Mouse (Mus musculus): ENCODE measurements at regions not wholly inside any gene's neighbourhood (a gene's known extent, or its start where the extent isn't known, plus 50 kb on each side); places are given as distances from the start of the nearest gene placed in this dataset.

- Histone ChIP-seq H3K9ac (ENCODE audit: low read length) (no peak overlapping the region), H3K9me3 (ENCODE audit: control insufficient read depth, low read length) (no peaks in the 10 kb centered on the region), H3K27me3 (ENCODE audit: control insufficient read depth, insufficient read depth, low read length) (no peaks in the 10 kb centered on the region), H3K4me1 (replicated peaks; ENCODE audit: control insufficient read depth, insufficient read depth) (no peaks in the 10 kb centered on the region), H3K4me2 (replicated peaks; ENCODE audit: low read depth) (no peak overlapping the region), H3K36me3 (ENCODE audit: control insufficient read depth, insufficient read depth, low read length) (no peaks in the 10 kb centered on the region), H3K27ac (replicated peaks) (no peak overlapping the region), H3K4me3 (ENCODE audit: low read depth, low read length) (no peak overlapping the region)
- TF ChIP-seq CTCF (IDR thresholded peaks at IDR 0.05; ENCODE audit: low read depth) (peak; percentile 80), EP300 (optimal IDR thresholded peaks at IDR 0.05) (no peak)
- DNase-seq (ENCODE audit: low spot score): no peak
- ATAC-seq (ENCODE audit: low FRiP score, low TSS enrichment): no peak
- WGBS: 13% methylated on average over 2 of the region's 2 CpGs
These were observed 2735.8 kb downstream of the Gm37988 start for GRCm38 (mm10) chr1:7543492-7543891.

GRCm38 (mm10) chr1:7548261-7548660, 2740.6 kb downstream of the Gm37988 start:
- no peaks in the 10 kb centered on the region for H3K4me1 ChIP-seq (replicated peaks; ENCODE audit: control insufficient read depth, insufficient read depth)
- 54% methylated on average over 2 of the region's 2 CpGs for WGBS

GRCm38 (mm10) chr1:7574787-7575186, 2767.1 kb downstream of the Gm37988 start:
- no peaks in the 10 kb centered on the region for H3K4me1 ChIP-seq (replicated peaks; ENCODE audit: control insufficient read depth, insufficient read depth)
- DNase-seq (ENCODE audit: low spot score): no peak
- no peaks in the 10 kb centered on the region for H3K27me3 ChIP-seq (ENCODE audit: control insufficient read depth, insufficient read depth, low read length)
- no peak overlapping the region for H3K4me2 ChIP-seq (replicated peaks; ENCODE audit: low read depth)
- 95% methylated on average over 1 of the region's 1 CpGs for WGBS
- no peaks in the 10 kb centered on the region for H3K36me3 ChIP-seq (ENCODE audit: control insufficient read depth, insufficient read depth, low read length)
- no peak for ATAC-seq (ENCODE audit: low FRiP score, low TSS enrichment)
- H3K9me3 ChIP-seq (ENCODE audit: control insufficient read depth, low read length): no peaks in the 10 kb centered on the region
- no peak overlapping the region for H3K9ac ChIP-seq (ENCODE audit: low read length)
- H3K4me3 ChIP-seq (ENCODE audit: low read depth, low read length): no peak overlapping the region
- TF ChIP-seq EP300 (optimal IDR thresholded peaks at IDR 0.05): no peak
- TF ChIP-seq CTCF (IDR thresholded peaks at IDR 0.05; ENCODE audit: low read depth): no peak
- H3K27ac ChIP-seq (replicated peaks): no peak overlapping the region

More at GRCm38 (mm10) chr1:7548261-7548660, 2740.6 kb downstream of the Gm37988 start:
- Histone ChIP-seq H3K9ac (ENCODE audit: low read length) (no peak overlapping the region), H3K36me3 (ENCODE audit: control insufficient read depth, insufficient read depth, low read length) (no peaks in the 10 kb centered on the region), H3K27me3 (ENCODE audit: control insufficient read depth, insufficient read depth, low read length) (no peaks in the 10 kb centered on the region), H3K27ac (replicated peaks) (no peak overlapping the region), H3K4me2 (replicated peaks; ENCODE audit: low read depth) (no peak overlapping the region), H3K4me3 (ENCODE audit: low read depth, low read length) (no peak overlapping the region), H3K9me3 (ENCODE audit: control insufficient read depth, low read length) (no peaks in the 10 kb centered on the region)
- DNase-seq (ENCODE audit: low spot score) (no peak), ATAC-seq (ENCODE audit: low FRiP score, low TSS enrichment) (no peak)
- TF ChIP-seq EP300 (optimal IDR thresholded peaks at IDR 0.05): no peak
- TF ChIP-seq CTCF (IDR thresholded peaks at IDR 0.05; ENCODE audit: low read depth): no peak

GRCm38 (mm10) chr1:7586409-7586808, 2778.7 kb downstream of the Gm37988 start:
- H3K4me2 ChIP-seq (replicated peaks; ENCODE audit: low read depth): no peak overlapping the region
- H3K36me3 ChIP-seq (ENCODE audit: control insufficient read depth, insufficient read depth, low read length): no peaks in the 10 kb centered on the region
- TF ChIP-seq EP300 (optimal IDR thresholded peaks at IDR 0.05) (no peak), CTCF (IDR thresholded peaks at IDR 0.05; ENCODE audit: low read depth) (no peak)
- no peak overlapping the region for H3K4me3 ChIP-seq (ENCODE audit: low read depth, low read length)
- H3K9me3 ChIP-seq (ENCODE audit: control insufficient read depth, low read length): no peaks in the 10 kb centered on the region
- no peaks in the 10 kb centered on the region for H3K27me3 ChIP-seq (ENCODE audit: control insufficient read depth, insufficient read depth, low read length)
- 64% methylated on average over 3 of the region's 3 CpGs for WGBS
- no peak for DNase-seq (ENCODE audit: low spot score)
- H3K9ac ChIP-seq (ENCODE audit: low read length): no peak overlapping the region
- H3K4me1 ChIP-seq (replicated peaks; ENCODE audit: control insufficient read depth, insufficient read depth): no peaks in the 10 kb centered on the region
- no peak for ATAC-seq (ENCODE audit: low FRiP score, low TSS enrichment)
- H3K27ac ChIP-seq (replicated peaks): no peak overlapping the region

GRCm38 (mm10) chr1:7591327-7591726, 2783.6 kb downstream of the Gm37988 start:
- TF ChIP-seq EP300 (optimal IDR thresholded peaks at IDR 0.05) (no peak), CTCF (IDR thresholded peaks at IDR 0.05; ENCODE audit: low read depth) (no peak)

More at GRCm38 (mm10) chr1:7591327-7591726, 2783.6 kb downstream of the Gm37988 start:
- no peak overlapping the region for H3K4me2 ChIP-seq (replicated peaks; ENCODE audit: low read depth)
- H3K4me3 ChIP-seq (ENCODE audit: low read depth, low read length): no peak overlapping the region
- no peaks in the 10 kb centered on the region for H3K36me3 ChIP-seq (ENCODE audit: control insufficient read depth, insufficient read depth, low read length)
- no peak overlapping the region for H3K27ac ChIP-seq (replicated peaks)
- no peaks in the 10 kb centered on the region for H3K9me3 ChIP-seq (ENCODE audit: control insufficient read depth, low read length)
- no peaks in the 10 kb centered on the region for H3K27me3 ChIP-seq (ENCODE audit: control insufficient read depth, insufficient read depth, low read length)
- DNase-seq (ENCODE audit: low spot score) (no peak), ATAC-seq (ENCODE audit: low FRiP score, low TSS enrichment) (no peak)
- H3K4me1 ChIP-seq (replicated peaks; ENCODE audit: control insufficient read depth, insufficient read depth): no peaks in the 10 kb centered on the region
- H3K9ac ChIP-seq (ENCODE audit: low read length): no peak overlapping the region

Measured in stomach, postnatal 0 days (tissue).